Mouse (Mus musculus) embryonic facial prominence, embryonic 15.5 days (tissue): Measurements from ENCODE around the gene Dusp16. TPM values are rescaled to one million over a fixed set of nuclear protein-coding genes. Genes with fewer than 3 reads are reported as not detected.

Experiments
- ATAC-seq: fragments of 200-750 bp; cut with Nextera tagmentation; 2 replicates; pipeline ENCODE4 v1.8.0; 2017; ENCODE audit warnings: low read depth, moderate TSS enrichment; ENCODE audit not compliant: insufficient number of reproducible peaks, low FRiP score, low TSS enrichment
- H3K27ac ChIP-seq: fragments of 300-500 bp; sonication (generic); replicated peaks from 2 replicates; pipeline ENCODE4 v1.5.1; 2015; ENCODE audit warnings: mild to moderate bottlenecking, inconsistent platforms
- H3K27me3 ChIP-seq: fragments of 300-500 bp; sonication (generic); 2 replicates; pipeline ENCODE4 v1.6.1; 2015; ENCODE audit warnings: inconsistent platforms
- H3K36me3 ChIP-seq: fragments of 300-500 bp; sonication (generic); 2 replicates; pipeline ENCODE4 v1.6.1; 2015; ENCODE audit warnings: mild to moderate bottlenecking, inconsistent platforms
- H3K4me1 ChIP-seq: fragments of 300-500 bp; sonication (generic); 2 replicates; pipeline ENCODE4 v1.6.1; 2015; ENCODE audit warnings: inconsistent platforms
- H3K4me2 ChIP-seq: fragments of 300-500 bp; sonication (generic); replicated peaks from 2 replicates; pipeline ENCODE4 v1.6.1; 2015; ENCODE audit warnings: mild to moderate bottlenecking, inconsistent platforms
- H3K4me3 ChIP-seq: fragments of 300-500 bp; sonication (generic); replicated peaks from 2 replicates; pipeline ENCODE4 v1.5.1; 2015; ENCODE audit warnings: mild to moderate bottlenecking, inconsistent platforms
- H3K9ac ChIP-seq: fragments of 300-500 bp; sonication (generic); 2 replicates; pipeline ENCODE4 v1.6.1; 2015; ENCODE audit warnings: inconsistent platforms
- H3K9me3 ChIP-seq: fragments of 300-500 bp; sonication (generic); replicated peaks from 2 replicates; pipeline ENCODE4 v1.6.1; 2016; ENCODE audit warnings: inconsistent platforms
- WGBS: fragments of 180-500 bp; shearing (Covaris S2); methylation state at CpG from one replicate; pipeline ENCODE4 v1.1.7; 2015; 5-methylcytosine and 5-hydroxymethylcytosine counted together
- polyA plus RNA-seq: library from polyadenylated mRNA; unstranded; fragments of >200 nt; fragmentation: Nextera tagmentation; extraction: Ambion mirVana; gene quantifications from 2 replicates; pipeline ENCODE4 v1.2.1, GENCODE M21; 2015

Dusp16 gene
- polyA plus RNA-seq, 1 experiment from 2014 or later: 20.3 TPM

DNA sequence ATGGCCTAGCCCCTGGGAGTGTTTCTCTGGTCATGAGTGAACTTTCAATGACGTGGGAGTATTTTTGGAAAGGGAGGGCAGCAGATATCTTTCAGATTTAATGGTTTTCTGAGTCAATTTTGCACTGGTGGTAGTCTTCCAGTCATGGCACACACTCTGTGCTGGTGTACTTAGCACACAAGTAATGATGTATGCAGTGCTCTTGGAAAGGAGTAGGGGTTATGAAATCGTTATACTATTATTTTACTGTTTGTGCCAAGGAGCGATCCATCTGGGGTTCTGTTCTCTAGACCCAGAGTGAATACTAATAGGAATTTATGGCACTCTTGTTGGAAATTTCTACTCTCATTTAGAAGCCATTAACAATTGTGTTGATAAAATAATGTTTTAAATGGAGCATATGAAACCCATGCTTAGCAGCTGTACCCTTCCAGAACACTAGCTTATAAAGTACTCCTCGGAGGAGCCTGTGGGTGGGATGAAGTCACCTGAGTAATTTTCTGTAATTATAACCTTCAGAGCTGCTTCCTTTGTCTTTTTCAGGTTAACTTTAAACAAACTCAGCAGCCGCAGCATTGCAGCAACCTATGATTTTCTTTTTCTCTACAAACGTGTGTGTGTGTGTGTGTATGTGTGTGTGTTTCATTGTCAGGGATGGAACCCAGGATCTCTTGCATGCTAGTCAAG, 123.1 kb downstream of the Dusp16 start:
- Histone ChIP-seq H3K27me3 (no peaks in the 10 kb centered on the region), H3K4me3 (no peak overlapping the region), H3K4me2 (no peak overlapping the region), H3K9ac (no peak overlapping the region), H3K9me3 (no peaks in the 10 kb centered on the region), H3K27ac (no peak overlapping the region), H3K4me1 (no peaks in the 10 kb centered on the region; the same call in 1 of the 2 replicates), H3K36me3 (no peaks in the 10 kb centered on the region)
- ATAC-seq: no peak
- 68% methylated on average over 6 of the region's 6 CpGs for whole genome bisulfite sequencing

DNA sequence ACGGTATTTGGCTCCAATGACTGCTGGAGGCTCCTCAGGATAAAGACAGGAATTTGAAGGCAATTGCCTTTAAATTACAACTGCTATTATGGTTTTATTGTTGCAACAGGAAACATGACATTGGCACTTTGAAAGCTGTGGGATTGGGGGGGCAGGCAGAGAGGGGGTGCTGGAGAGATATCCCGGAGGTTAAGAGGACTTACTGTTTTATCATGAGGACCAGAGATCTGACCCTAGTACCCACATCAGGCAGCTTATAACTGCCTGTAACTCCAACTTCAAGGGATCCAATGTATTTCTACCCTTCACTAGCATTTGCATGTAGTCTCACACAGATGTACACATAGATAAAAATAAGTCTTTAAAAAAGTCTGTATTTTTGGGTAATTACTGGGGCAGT, 123.9 kb downstream of the Dusp16 start:
- no peaks in the 10 kb centered on the region for H3K36me3 ChIP-seq
- no peak overlapping the region for H3K9ac ChIP-seq
- 69% methylated on average over 2 of the region's 2 CpGs for WGBS
- no peak for ATAC-seq
- H3K4me2 ChIP-seq: no peak overlapping the region
- no peak overlapping the region for H3K4me3 ChIP-seq
- no peaks in the 10 kb centered on the region for H3K27me3 ChIP-seq
- no peaks in the 10 kb centered on the region; the same call in 1 of the 2 replicates for H3K4me1 ChIP-seq
- H3K9me3 ChIP-seq: no peaks in the 10 kb centered on the region
- H3K27ac ChIP-seq: no peak overlapping the region

DNA sequence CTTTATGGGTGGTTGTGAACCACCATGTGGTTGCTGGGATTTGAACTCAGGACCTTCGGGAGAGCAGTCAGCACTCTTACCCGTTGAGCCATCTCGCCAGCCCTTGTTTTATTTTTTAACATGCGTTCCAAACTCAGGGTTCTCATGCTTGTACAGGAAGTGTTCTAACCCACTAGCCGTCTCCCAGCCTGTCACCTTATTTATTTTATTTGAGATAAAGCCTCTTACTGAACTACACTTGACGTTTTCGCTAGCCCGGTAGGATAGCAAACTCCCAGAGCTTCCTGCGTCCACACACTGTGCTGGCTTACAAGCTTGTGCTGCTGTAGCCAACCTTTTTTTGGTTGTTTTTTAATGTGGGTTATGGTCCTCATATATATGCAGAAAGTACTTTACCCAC, 126.6 kb downstream of the Dusp16 start:
- no peak overlapping the region for H3K4me2 ChIP-seq
- H3K9ac ChIP-seq: no peak overlapping the region
- H3K4me1 ChIP-seq: no peaks in the 10 kb centered on the region; the same call in 1 of the 2 replicates
- WGBS: 89% methylated on average over 9 of the region's 9 CpGs
- H3K36me3 ChIP-seq: no peaks in the 10 kb centered on the region
- no peak overlapping the region for H3K4me3 ChIP-seq
- H3K27ac ChIP-seq: no peak overlapping the region
- H3K9me3 ChIP-seq: no peaks in the 10 kb centered on the region
- ATAC-seq: no peak
- H3K27me3 ChIP-seq: no peaks in the 10 kb centered on the region

Other genes starting within 250 kb of the Dusp16 start
- 31.1 and 32.6 TPM in 2 replicates for gene Lrp6, start 225.7 kb downstream of the Dusp16 start, polyA plus RNA-seq
- gene Mansc1, start 160.1 kb downstream of the Dusp16 start, polyA plus RNA-seq: 2.7 and 3.5 TPM in 2 replicates
- gene Borcs5, start 153.1 kb downstream of the Dusp16 start, polyA plus RNA-seq: 21.0 and 21.8 TPM in 2 replicates
- gene Crebl2, start 37.5 kb upstream of the Dusp16 start, polyA plus RNA-seq: 3.4 TPM in 2 replicates
- 6.8 and 7.4 TPM in 2 replicates for gene Gpr19, start 106.0 kb upstream of the Dusp16 start, polyA plus RNA-seq
- gene Cdkn1b, start 127.8 kb upstream of the Dusp16 start, polyA plus RNA-seq: 17.0 and 18.8 TPM in 2 replicates
- 4.6 and 5.0 TPM in 2 replicates for gene Apold1, start 189.1 kb upstream of the Dusp16 start, polyA plus RNA-seq
- 101 and 108 TPM in 2 replicates for gene Ddx47, start 219.0 kb upstream of the Dusp16 start, polyA plus RNA-seq